Mouse (Mus musculus): Measurements from ENCODE around the gene Rps16. TPM values are rescaled to one million over a fixed set of nuclear protein-coding genes. Genes with fewer than 3 reads are reported as not detected.

Rps16 gene
- polyA plus RNA-seq, 1 experiment from 2014 or later, result 573 TPM

DNA sequence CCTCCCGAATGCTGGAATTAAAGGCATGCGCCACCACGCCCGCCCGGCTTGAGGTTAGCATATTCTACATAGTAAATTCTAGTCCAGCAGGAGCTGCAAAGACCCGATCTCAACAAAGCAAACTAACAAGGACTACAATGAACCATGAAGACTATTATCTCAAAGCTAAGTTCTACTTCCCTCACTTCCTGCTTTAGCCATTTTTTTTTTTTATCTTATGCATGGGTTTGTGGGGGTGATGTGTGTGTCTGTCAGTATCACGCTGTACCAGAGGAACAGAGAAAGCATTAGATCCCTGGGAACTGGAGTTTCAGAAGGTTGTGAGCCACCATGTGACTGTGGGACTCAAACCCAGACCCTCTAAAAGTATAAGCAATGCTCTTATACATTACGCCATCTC lies 25.2 kb upstream of the Rps16 start:
- no peak for ATAC-seq (replicated peaks; ENCODE audit: insufficient number of reproducible peaks, insufficient read depth, low FRiP score, low read depth)
- no peaks in the 10 kb centered on the region for H3K27me3 ChIP-seq
- no peaks in the 10 kb centered on the region for H3K9me3 ChIP-seq (replicated peaks)
- no peaks in the 10 kb centered on the region for H3K4me1 ChIP-seq (replicated peaks)
- H3K4me3 ChIP-seq, result no peak overlapping the region
- no peak overlapping the region for H3K9ac ChIP-seq
- H3K4me2 ChIP-seq, result no peak overlapping the region
- no peak overlapping the region for H3K27ac ChIP-seq
- WGBS, result 95% methylated on average over 8 of the region's 8 CpGs
- peaks cover 94% of the 10 kb centered on the region for H3K36me3 ChIP-seq

DNA sequence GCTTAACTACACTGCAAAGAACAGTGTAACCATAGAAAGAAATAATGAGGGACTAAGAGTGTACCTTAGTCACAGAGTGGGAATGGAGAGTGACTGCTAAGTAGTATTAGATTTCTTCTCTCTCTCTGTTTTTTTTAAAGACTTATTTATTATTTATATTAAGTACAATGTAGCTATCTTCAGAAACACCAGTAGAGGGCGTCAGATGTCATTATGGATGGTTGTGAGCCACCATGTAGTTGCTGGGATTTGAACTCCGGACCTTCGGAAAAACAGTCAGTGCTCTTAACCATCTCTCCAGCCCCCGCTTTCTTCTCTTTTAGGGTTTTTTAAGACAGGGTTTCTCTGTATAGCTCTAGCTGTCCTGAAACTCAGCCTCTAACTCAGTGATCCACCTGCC lies 24.0 kb upstream of the Rps16 start:
- ATAC-seq (replicated peaks; ENCODE audit: insufficient number of reproducible peaks, insufficient read depth, low FRiP score, low read depth), result no peak
- no peak overlapping the region for H3K27ac ChIP-seq
- no peak overlapping the region for H3K4me2 ChIP-seq
- no peak overlapping the region for H3K9ac ChIP-seq
- no peaks in the 10 kb centered on the region for H3K9me3 ChIP-seq (replicated peaks)
- H3K36me3 ChIP-seq, result peaks cover 91% of the 10 kb centered on the region
- no peak overlapping the region for H3K4me3 ChIP-seq
- no peaks in the 10 kb centered on the region for H3K4me1 ChIP-seq (replicated peaks)
- no peaks in the 10 kb centered on the region for H3K27me3 ChIP-seq
- 78% methylated on average over 4 of the region's 4 CpGs for WGBS

DNA sequence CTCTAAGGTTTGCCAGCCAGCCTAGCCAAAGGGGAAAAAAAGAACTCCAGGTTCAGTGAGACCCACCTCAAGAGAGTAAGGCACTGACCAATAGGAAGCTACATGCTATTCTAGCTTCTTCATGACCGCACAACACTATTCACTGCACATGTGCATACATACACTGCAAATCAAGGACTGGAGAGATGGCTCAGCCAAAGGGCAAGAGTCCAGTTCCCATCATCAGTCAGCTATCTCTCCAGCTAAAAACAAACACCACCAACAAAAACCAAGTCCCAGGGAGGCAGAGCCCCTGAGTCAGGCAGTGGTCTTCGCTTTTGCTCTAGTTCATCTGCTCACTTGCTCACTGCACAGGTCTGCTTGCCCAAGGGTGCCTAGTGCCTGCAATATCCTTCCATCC lies 22.2 kb upstream of the Rps16 start:
- Histone ChIP-seq H3K4me3 (no peak overlapping the region), H3K9me3 (replicated peaks) (no peaks in the 10 kb centered on the region), H3K27me3 (no peaks in the 10 kb centered on the region), H3K27ac (no peak overlapping the region), H3K9ac (no peak overlapping the region), H3K4me2 (no peak overlapping the region), H3K4me1 (replicated peaks) (no peaks in the 10 kb centered on the region), H3K36me3 (peaks cover 73% of the 10 kb centered on the region)
- 92% methylated on average over 2 of the region's 2 CpGs for WGBS
- ATAC-seq (replicated peaks; ENCODE audit: insufficient number of reproducible peaks, insufficient read depth, low FRiP score, low read depth), result no peak

DNA sequence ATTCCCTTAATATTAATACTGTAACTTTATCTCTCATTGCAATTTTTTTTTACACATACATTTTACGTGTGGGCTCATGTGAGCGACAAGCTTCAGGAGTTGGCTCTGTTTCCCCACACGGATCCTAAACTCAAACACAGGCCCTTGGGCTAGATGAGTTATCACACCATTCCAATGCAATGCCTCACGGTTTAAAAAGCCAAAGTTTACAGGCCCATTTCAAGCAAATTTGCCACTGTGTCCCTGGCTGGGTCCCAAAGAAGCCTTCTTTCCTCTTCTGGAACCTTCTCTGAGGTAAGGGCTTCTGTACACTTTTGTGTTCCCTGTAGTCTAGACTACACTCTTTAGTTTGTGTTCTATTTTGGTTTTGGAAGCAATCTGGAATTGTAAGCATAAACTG lies 15.9 kb upstream of the Rps16 start:
- Histone ChIP-seq H3K4me2 (no peak overlapping the region), H3K4me1 (replicated peaks) (peaks cover 16% of the 10 kb centered on the region), H3K9ac (no peak overlapping the region), H3K4me3 (no peak overlapping the region), H3K9me3 (replicated peaks) (no peaks in the 10 kb centered on the region), H3K36me3 (peaks cover 14% of the 10 kb centered on the region), H3K27me3 (no peaks in the 10 kb centered on the region), H3K27ac (no peak overlapping the region)
- 83% methylated on average over 4 of the region's 4 CpGs for WGBS
- no peak for ATAC-seq (replicated peaks; ENCODE audit: insufficient number of reproducible peaks, insufficient read depth, low FRiP score, low read depth)

DNA sequence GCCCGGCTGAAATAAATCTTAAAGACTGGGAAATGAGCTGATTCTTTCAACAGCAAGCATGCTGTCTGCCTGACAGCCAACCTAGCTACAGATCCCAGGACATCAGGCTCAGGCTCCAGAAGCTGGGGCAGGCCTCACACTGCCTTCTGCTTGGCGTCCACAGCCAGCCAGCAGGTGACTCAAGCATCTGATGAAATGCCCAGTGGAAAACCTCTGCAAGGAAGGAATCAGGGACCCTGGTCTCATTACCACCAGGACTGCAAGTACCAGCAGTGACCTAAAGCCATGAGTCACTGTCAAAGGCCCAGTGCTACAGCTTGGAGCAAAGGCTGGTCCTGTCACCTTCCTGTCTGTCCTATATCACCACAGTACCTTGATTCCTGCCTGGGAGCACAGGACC lies 15.0 kb upstream of the Rps16 start:
- no peak overlapping the region for H3K9ac ChIP-seq
- H3K9me3 ChIP-seq (replicated peaks), result no peaks in the 10 kb centered on the region
- H3K36me3 ChIP-seq, result peaks cover 5% of the 10 kb centered on the region
- H3K4me3 ChIP-seq, result no peak overlapping the region
- no peak overlapping the region for H3K4me2 ChIP-seq
- 81% methylated on average over 2 of the region's 2 CpGs for WGBS
- H3K27ac ChIP-seq, result no peak overlapping the region
- H3K27me3 ChIP-seq, result no peaks in the 10 kb centered on the region
- peaks cover 16% of the 10 kb centered on the region for H3K4me1 ChIP-seq (replicated peaks)
- ATAC-seq (replicated peaks; ENCODE audit: insufficient number of reproducible peaks, insufficient read depth, low FRiP score, low read depth), result no peak

DNA sequence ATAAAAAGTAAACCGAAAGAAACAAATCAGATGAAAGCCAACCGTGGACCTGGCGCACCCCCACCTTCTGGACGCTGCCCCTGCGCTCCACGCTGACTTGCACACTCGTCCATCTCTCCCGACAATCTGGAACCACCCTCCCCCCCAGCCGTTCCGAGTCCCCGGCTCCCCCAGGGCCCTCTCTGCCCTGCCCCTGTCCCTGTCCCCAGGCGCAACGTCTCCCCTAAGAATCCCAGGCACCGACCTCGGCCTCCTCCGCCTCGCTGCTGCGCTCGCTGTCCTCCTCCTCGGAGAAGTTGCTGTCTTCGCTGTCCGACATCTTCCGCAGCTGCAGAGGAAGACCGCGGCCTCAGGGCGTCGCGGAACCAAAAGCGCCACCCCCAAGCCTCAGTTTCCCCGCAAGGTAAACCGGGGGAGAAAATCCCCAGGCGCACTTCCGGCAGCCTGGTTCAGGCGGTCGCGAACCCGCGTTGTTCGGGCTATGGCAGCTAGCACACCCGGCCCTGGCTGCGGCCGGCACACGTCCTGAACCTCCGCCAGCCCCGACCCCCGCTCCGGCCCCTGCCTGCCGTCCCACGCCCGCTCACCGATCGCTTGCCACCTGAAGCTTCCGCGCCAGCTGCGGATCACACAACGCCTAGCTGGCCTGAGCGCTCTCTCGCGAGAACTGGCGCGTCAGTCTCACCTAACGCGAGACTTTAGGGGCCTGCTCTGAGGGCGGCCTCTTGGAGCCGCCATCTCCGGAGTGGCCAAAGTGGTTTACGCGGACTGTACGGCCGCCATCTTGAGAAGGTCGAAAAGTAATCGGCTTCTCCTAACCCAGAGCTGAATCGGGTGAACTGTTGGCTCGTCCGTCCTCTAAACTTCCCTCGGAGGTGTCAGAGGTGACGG lies 12.1 kb upstream of the Rps16 start, which contains the start of gene Supt5:
Gene Supt5 (minus strand): TSS at position 639 of the 891 bp plus-strand sequence.
- Histone ChIP-seq H3K4me1 (replicated peaks) (peaks cover 16% of the 10 kb centered on the region), H3K9ac (peak within 1 kb of the TSS; percentile 93), H3K36me3 (no peaks in the 10 kb centered on the region), H3K27ac (peak within 1 kb of the TSS; percentile 92), H3K27me3 (no peaks in the 10 kb centered on the region), H3K9me3 (replicated peaks) (no peaks in the 10 kb centered on the region), H3K4me2 (peak within 1 kb of the TSS; percentile 84), H3K4me3 (peak within 1 kb of the TSS; percentile 88)
- ATAC-seq (replicated peaks; ENCODE audit: insufficient number of reproducible peaks, insufficient read depth, low FRiP score, low read depth), result peak; percentile 98
- under 1% methylated on average over 77 of the region's 77 CpGs for WGBS

DNA sequence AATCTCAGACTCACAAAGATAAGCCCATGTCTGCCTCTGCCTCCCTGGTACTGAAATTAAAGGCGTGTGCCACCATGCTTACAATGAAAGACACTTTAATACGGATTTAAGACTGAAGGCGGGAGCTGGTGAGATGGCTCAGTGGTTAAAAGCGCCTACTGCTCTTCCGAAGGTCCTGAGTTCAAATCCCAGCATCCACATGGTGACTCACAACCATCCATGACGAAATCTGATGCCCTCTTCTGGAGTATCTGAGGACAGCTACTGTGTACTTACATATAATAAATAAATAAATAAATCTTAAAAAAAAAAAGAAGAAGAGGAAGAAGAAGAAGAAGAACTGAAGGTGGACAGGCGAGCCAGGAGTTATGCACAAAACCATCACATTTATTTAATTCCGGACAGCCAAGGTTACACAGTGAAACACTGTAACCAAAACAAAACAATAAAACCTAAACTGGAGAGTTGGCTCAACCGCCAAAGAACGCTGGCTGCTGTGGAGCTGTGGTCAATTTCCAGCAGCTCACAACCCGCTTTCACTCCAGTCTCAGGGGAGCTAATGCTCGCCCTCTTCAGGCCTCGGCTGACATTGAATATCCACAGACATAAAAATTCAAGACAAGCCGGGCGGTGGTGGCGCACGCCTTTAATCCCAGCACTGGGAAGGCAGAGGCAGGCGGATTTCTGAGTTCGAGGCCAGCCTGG lies 11.1 kb upstream of the Rps16 start:
- Histone ChIP-seq H3K27me3 (no peaks in the 10 kb centered on the region), H3K4me3 (peak overlapping the region; percentile 88), H3K4me1 (replicated peaks) (peaks cover 16% of the 10 kb centered on the region), H3K27ac (peak overlapping the region; percentile 92), H3K4me2 (peak overlapping the region; percentile 84), H3K36me3 (no peaks in the 10 kb centered on the region), H3K9ac (peak overlapping the region; percentile 53), H3K9me3 (replicated peaks) (no peaks in the 10 kb centered on the region)
- 74% methylated on average over 19 of the region's 19 CpGs for WGBS
- ATAC-seq (replicated peaks; ENCODE audit: insufficient number of reproducible peaks, insufficient read depth, low FRiP score, low read depth), result no peak

DNA sequence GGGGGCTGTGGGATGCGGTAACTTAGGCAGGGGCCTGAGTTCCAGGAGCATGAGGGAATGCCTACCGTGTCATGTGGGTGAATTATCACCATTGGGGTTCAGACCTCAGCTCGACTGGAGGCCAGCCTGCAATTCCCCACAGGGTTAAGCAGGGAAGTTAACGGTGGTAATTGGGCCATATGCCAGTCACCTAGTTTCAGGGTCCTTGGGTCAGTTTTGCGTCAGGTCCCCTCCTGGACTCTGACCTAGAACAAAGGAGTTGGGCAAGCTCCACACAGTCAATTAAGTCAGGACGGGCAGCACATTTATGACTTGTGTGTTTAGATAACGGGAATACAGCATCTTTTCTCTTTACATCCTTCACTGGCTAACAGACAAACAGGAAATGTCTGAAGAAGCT lies 9.1 kb upstream of the Rps16 start:
- H3K4me3 ChIP-seq, result no peak overlapping the region
- ATAC-seq (replicated peaks; ENCODE audit: insufficient number of reproducible peaks, insufficient read depth, low FRiP score, low read depth), result no peak
- H3K36me3 ChIP-seq, result no peaks in the 10 kb centered on the region
- no peak overlapping the region for H3K9ac ChIP-seq
- H3K9me3 ChIP-seq (replicated peaks), result no peaks in the 10 kb centered on the region
- 0 out of 2 replicates have a peak overlapping the region, but pooled peaks have one; percentile 20 for H3K27ac ChIP-seq
- 32% methylated on average over 7 of the region's 7 CpGs for WGBS
- H3K27me3 ChIP-seq, result no peaks in the 10 kb centered on the region
- peaks cover 11% of the 10 kb centered on the region for H3K4me1 ChIP-seq (replicated peaks)
- H3K4me2 ChIP-seq, result no peak overlapping the region

DNA sequence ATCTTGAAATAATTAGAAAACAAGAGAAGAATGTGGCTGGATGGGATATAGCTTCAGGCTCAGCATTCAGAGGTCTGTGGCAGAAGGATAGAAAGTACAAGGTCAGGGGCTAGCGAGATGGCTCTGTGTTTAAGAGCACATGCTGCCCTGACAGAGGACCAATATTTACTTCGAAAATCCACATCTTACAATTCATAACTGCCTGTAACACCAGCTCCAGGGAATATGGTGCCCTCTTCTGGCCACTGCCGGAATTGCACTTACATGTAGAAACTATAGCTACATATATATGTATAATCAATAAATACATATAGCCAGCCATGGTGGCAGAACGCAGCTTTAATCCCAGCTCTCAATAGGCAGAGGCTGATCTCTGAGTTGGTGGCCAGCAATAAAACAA lies 5.8 kb upstream of the Rps16 start:
- Histone ChIP-seq H3K27me3 (no peaks in the 10 kb centered on the region), H3K4me2 (no peak overlapping the region), H3K27ac (no peak overlapping the region), H3K4me1 (replicated peaks) (peaks cover 7% of the 10 kb centered on the region), H3K9me3 (replicated peaks) (no peaks in the 10 kb centered on the region), H3K9ac (no peak overlapping the region), H3K4me3 (no peak overlapping the region), H3K36me3 (no peaks in the 10 kb centered on the region)
- 6% methylated on average over 4 of the region's 4 CpGs for WGBS
- ATAC-seq (replicated peaks; ENCODE audit: insufficient number of reproducible peaks, insufficient read depth, low FRiP score, low read depth), result no peak

DNA sequence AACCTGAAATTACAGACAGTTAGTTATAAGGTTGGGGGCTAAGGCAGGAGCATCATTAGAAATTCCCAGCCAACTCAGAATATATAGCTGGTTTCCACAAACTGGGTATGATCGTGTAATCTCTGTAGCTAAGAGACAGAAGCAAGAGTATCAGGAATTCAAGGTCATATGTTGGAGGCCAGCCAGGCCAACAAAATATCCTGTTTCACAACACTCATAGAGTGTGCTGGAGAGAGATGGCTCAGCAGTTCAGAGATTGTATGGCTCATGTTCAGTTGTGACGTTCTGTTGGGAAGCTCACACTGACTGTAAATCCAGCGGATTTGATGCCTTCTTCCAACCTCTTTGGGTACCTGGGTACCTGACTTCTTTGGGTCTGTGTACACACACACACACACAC lies 2.7 kb upstream of the Rps16 start:
- H3K4me2 ChIP-seq, result no peak overlapping the region
- no peak overlapping the region for H3K4me3 ChIP-seq
- peaks cover 8% of the 10 kb centered on the region; the same call in 1 of the 2 replicates for H3K36me3 ChIP-seq
- no peaks in the 10 kb centered on the region for H3K27me3 ChIP-seq
- H3K27ac ChIP-seq, result no peak overlapping the region
- 42% methylated on average over 3 of the region's 3 CpGs for whole genome bisulfite sequencing
- ATAC-seq (replicated peaks; ENCODE audit: insufficient number of reproducible peaks, insufficient read depth, low FRiP score, low read depth), result no peak
- peaks cover 21% of the 10 kb centered on the region for H3K4me1 ChIP-seq (replicated peaks)
- H3K9ac ChIP-seq, result no peak overlapping the region; the same call in 1 of the 2 replicates
- H3K9me3 ChIP-seq (replicated peaks), result no peaks in the 10 kb centered on the region

DNA sequence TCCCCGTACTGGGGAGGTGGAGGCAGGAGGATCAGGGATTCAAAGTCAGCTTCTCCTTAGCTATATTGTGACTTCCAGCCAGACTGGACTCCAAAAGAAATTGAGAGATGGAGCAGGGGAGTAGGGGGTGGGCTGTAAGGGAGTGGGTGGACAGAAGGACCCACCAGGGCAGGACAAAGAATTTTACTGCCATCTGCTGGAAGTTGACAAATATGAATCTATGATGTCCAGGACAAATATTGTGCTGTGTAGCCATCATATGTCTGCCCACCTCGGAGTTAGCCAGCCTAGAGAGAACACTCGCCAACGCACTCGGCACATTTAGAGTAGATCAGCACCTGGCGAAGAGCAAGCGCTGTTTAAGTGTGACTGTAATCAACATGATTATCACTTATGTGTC lies 1.9 kb upstream of the Rps16 start:
- no peaks in the 10 kb centered on the region for H3K9me3 ChIP-seq (replicated peaks)
- H3K27me3 ChIP-seq, result no peaks in the 10 kb centered on the region
- H3K4me1 ChIP-seq (replicated peaks), result peaks cover 21% of the 10 kb centered on the region
- peaks cover 16% of the 10 kb centered on the region for H3K36me3 ChIP-seq
- ATAC-seq (replicated peaks; ENCODE audit: insufficient number of reproducible peaks, insufficient read depth, low FRiP score, low read depth), result no peak
- 79% methylated on average over 7 of the region's 7 CpGs for WGBS
- H3K4me3 ChIP-seq, result no peak overlapping the region
- no peak overlapping the region for H3K9ac ChIP-seq
- H3K4me2 ChIP-seq, result no peak overlapping the region
- H3K27ac ChIP-seq, result no peak overlapping the region
